In the genomic region with DNA sequence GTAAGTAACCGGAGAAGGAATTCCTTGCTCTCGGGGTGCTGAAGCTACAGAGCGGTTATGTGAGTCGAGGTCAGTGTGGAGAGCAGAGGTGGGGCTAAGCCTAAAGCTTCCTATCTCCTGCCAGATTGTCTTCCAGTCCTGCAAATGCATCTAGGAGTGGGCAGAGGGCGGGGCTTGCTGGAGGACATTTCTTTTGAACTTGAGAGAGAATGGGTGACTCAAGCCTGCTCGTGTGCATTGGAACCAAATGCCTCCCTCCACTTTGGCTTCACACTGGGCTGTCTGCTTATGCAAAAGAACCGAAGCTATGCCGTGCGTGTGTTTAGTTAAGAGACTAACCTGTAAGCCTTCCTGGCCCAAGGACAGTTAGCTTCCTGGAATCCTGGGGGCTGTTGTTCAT, we compare ENCODE assay signal across 20 mouse cellular contexts.
DNase-seq lines count a peak whose midpoint lies in the region; ATAC-seq and TF ChIP-seq lines count a peak whose summit lies in the region.
"Had no signal": no experiment of that assay in that cellular context is flagged by ENCODE, and none has a peak within 500 bp of the region (broad histone marks: within the 10 kb centered on the region; RNA-seq: fewer than 3 reads in every experiment).

No protein-coding gene starts in this region.

- H3K4me1 ChIP-seq in testis, adult 2 months (ENCODE audit: control insufficient read depth, insufficient read depth, low read length), result peaks cover 6% of the 10 kb centered on the region; the same call in 1 of the 2 replicates
- no peaks in the 10 kb centered on the region for H3K4me1 ChIP-seq in liver, embryonic 11.5 days (replicated peaks; ENCODE audit: control insufficient read depth, insufficient read depth, low read length)
- H3K4me1 ChIP-seq: embryonic facial prominence, embryonic 10.5 days; forebrain, embryonic 13.5 days; intestine, embryonic 15.5 days had no signal

- H3K27me3 ChIP-seq in testis, adult 2 months (ENCODE audit: control insufficient read depth, insufficient read depth, low read length), result no peaks in the 10 kb centered on the region
- no peaks in the 10 kb centered on the region for H3K27me3 ChIP-seq in liver, embryonic 11.5 days (replicated peaks; ENCODE audit: control insufficient read depth, insufficient read depth, low read length)
- H3K27me3 ChIP-seq: forebrain, embryonic 13.5 days; intestine, embryonic 15.5 days; Patski had no signal

- DNase-seq in testis, postnatal 14 days (ENCODE audit: low spot score), result no peak
- DNase-seq in ES-CJ7 (ENCODE audit: low read depth, low spot score), result peak; percentile 24
- peak; percentile 20 for DNase-seq in adrenal gland, postnatal 25 days
- DNase-seq in layer of hippocampus, adult 11-12 months (ENCODE audit: low spot score), result no peak
- no peak for DNase-seq in liver, embryonic 11.5 days (ENCODE audit: low spot score)
- DNase-seq: B cell, adult 2 months; cerebellum, adult 2 months; cerebellum, postnatal 10 days; forebrain, postnatal 0 days; gastrocnemius, postnatal 14 days; heart, postnatal 36 days; kidney, adult 18-20 months had no signal

- H3K27ac ChIP-seq in testis, adult 2 months (ENCODE audit: control insufficient read depth, insufficient read depth, low read depth, low read length), result no peak overlapping the region
- H3K27ac ChIP-seq in liver, embryonic 11.5 days (ENCODE audit: low read depth, low read length), result no peak overlapping the region
- H3K27ac ChIP-seq: embryonic facial prominence, embryonic 10.5 days; forebrain, embryonic 13.5 days; heart, embryonic 13.5 days; intestine, embryonic 15.5 days had no signal

- TF ChIP-seq POLR2A in testis, adult 2 months (IDR thresholded peaks at IDR 0.05; ENCODE audit: control insufficient read depth, low read depth, low read length), result no peak

- no peak overlapping the region for H3K9ac ChIP-seq in liver, embryonic 11.5 days (ENCODE audit: low read depth, low read length)
- H3K9ac ChIP-seq: forebrain, embryonic 13.5 days; forebrain, postnatal 0 days; heart, embryonic 13.5 days; intestine, embryonic 15.5 days had no signal

- no peaks in the 10 kb centered on the region for H3K9me3 ChIP-seq in liver, embryonic 11.5 days (ENCODE audit: control insufficient read depth, low read length)
- H3K9me3 ChIP-seq: embryonic facial prominence, embryonic 10.5 days; forebrain, embryonic 13.5 days; heart, embryonic 13.5 days; intestine, embryonic 15.5 days had no signal

- ATAC-seq in liver, embryonic 11.5 days (replicated peaks; ENCODE audit: low FRiP score), result no peak
- no peak for ATAC-seq in inflammation-experienced regulatory T-cells, adult 6 months
- ATAC-seq: forebrain, embryonic 13.5 days; forebrain, postnatal 0 days; hindbrain, embryonic 16.5 days; intestine, embryonic 15.5 days; Patski had no signal

- peak overlapping the region; percentile 57 for H3K4me3 ChIP-seq in testis, adult 2 months (ENCODE audit: control insufficient read depth, low read depth, low read length)
- no peak overlapping the region for H3K4me3 ChIP-seq in liver, embryonic 11.5 days (ENCODE audit: low read depth, low read length)
- H3K4me3 ChIP-seq: embryonic facial prominence, embryonic 10.5 days; forebrain, embryonic 13.5 days; heart, embryonic 13.5 days; intestine, embryonic 15.5 days had no signal

- no peaks in the 10 kb centered on the region for H3K36me3 ChIP-seq in testis, adult 2 months (ENCODE audit: control insufficient read depth, insufficient read depth, low read length)
- H3K36me3 ChIP-seq in liver, embryonic 11.5 days (ENCODE audit: control insufficient read depth, insufficient read depth, low read length), result no peaks in the 10 kb centered on the region
- H3K36me3 ChIP-seq: embryonic facial prominence, embryonic 10.5 days; heart, embryonic 13.5 days; intestine, embryonic 15.5 days had no signal

- H3K4me2 ChIP-seq in liver, embryonic 11.5 days, result no peak overlapping the region
- H3K4me2 ChIP-seq: forebrain, embryonic 13.5 days; heart, embryonic 13.5 days; intestine, embryonic 15.5 days had no signal

- WGBS in liver, embryonic 11.5 days, result 65% methylated on average over 9 of the region's 9 CpGs

- TF ChIP-seq CTCF in testis, adult 2 months (IDR thresholded peaks at IDR 0.05; ENCODE audit: control insufficient read depth, insufficient read depth, insufficient replicate concordance, low read depth, low read length), result no peak

Comparison
In these comparisons a context has a peak if more than half of its experiments do, and no peak if none do; other contexts are left out.
1. DNase-seq: peak in ES-CJ7 (single experiment) and adrenal gland, postnatal 25 days (single experiment); none in testis, postnatal 14 days (single experiment), layer of hippocampus, adult 11-12 months (single experiment) and liver, embryonic 11.5 days (single experiment).